Mouse (Mus musculus) olfactory bulb, adult 2 months (tissue): ENCODE measurements at regions not wholly inside any gene's neighbourhood (a gene's known extent, or its start where the extent isn't known, plus 50 kb on each side); places are given as distances from the start of the nearest gene placed in this dataset.

Source experiments
- CTCF ChIP-seq: fragments of 200-500 bp; IDR thresholded peaks from 2 replicates; pipeline ENCODE4 v1.5.1; 2012; ENCODE audit warnings: low read depth, mild to moderate bottlenecking, low read length, moderate library complexity; ENCODE audit not compliant: insufficient read depth
- POLR2A ChIP-seq: fragments of 200-500 bp; IDR thresholded peaks from 2 replicates; pipeline ENCODE4 v1.6.1; 2012; ENCODE audit warnings: mild to moderate bottlenecking, low read depth, low read length, moderate library complexity; ENCODE audit not compliant: insufficient read depth

DNA sequence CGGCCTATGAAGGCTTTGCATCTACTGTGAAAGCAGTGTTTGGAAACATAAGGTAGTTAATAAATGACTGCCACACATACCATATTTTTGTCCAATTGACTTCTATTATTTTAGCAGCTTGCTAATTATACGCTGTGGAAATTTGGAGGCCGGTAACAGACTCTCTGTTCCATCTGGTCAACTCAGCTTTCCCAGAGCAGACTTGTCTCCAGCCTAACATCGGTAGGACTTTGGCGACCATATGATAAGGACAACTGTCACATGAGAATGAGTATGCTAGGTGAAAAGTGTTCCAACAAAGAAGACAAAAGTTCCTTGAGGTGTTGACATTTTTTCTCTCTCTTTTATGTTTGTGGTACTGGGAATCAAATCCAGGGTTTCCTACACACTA lies 197.5 kb upstream of the Myo3a start:
- no peak for TF ChIP-seq CTCF
- no peak for TF ChIP-seq POLR2A
